Mouse (Mus musculus): Measurements from ENCODE around the gene Spns1. TPM values are rescaled to one million over a fixed set of nuclear protein-coding genes. Genes with fewer than 3 reads are reported as not detected.

Spns1 gene
- polyA plus RNA-seq, 1 experiment from 2014 or later = 54.6 TPM

DNA sequence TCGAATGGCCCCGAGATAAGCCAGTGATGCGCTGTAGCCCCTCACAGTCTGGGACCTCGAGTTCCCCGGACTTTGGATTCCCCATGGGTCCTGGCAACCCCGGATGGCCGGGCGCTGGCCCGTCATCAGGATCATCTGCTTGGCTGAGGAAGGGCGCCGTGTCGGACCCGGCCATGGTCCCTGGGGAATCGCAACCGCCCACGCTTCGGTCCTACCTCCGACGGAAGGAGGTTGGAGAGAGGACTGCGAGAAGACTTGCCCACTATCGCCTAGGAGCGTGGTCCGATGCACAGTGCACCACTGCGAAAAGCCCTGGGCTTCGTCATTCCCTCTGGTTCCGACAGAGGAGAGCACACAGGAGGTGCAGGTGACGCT, 360 bp downstream of the Spns1 start:
- H3K27me3 ChIP-seq (ENCODE audit: control insufficient read depth, insufficient read depth, low read length) = no peaks in the 10 kb centered on the region
- peak; percentile 56 for ATAC-seq (ENCODE audit: low FRiP score, low TSS enrichment)
- H3K9me3 ChIP-seq (ENCODE audit: control insufficient read depth, low read length) = no peaks in the 10 kb centered on the region
- peaks cover 25% of the 10 kb centered on the region for H3K36me3 ChIP-seq (ENCODE audit: control insufficient read depth, insufficient read depth, low read length)
- H3K4me1 ChIP-seq (ENCODE audit: control insufficient read depth, insufficient read depth, low read length) = peaks cover 10% of the 10 kb centered on the region
- peak overlapping the region; percentile 98 for H3K4me3 ChIP-seq (ENCODE audit: low read length)
- WGBS = 1% methylated on average over 27 of the region's 27 CpGs
- no peak overlapping the region for H3K27ac ChIP-seq (ENCODE audit: low read depth, low read length)
- H3K4me2 ChIP-seq (replicated peaks; ENCODE audit: low read depth, low read length) = peak overlapping the region; percentile 93
- H3K9ac ChIP-seq (ENCODE audit: low read depth, low read length) = peak overlapping the region; percentile 82

DNA sequence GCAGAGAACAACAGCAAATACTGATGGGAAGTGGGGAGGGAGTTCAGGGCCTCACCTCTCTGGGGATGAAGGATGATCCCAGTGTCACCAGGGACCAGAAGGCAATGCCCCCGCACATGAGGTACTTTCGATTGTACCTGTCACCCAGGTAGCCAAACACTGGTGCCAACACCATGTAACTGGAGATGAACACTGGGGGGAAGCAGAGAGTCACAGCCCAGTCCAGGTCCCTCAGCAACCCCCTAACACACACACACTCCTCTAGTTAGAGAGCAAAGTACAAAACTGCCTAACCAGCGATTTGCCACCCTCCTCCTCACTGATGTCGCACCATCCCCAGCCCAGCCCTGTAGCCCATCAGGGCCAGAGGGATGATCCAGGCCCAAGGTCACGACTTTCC, 2.2 kb downstream of the Spns1 start:
- Histone ChIP-seq H3K4me2 (replicated peaks; ENCODE audit: low read depth, low read length) (no peak overlapping the region), H3K9me3 (ENCODE audit: control insufficient read depth, low read length) (no peaks in the 10 kb centered on the region), H3K4me1 (ENCODE audit: control insufficient read depth, insufficient read depth, low read length) (peaks cover 10% of the 10 kb centered on the region), H3K4me3 (ENCODE audit: low read length) (no peak overlapping the region), H3K36me3 (ENCODE audit: control insufficient read depth, insufficient read depth, low read length) (peaks cover 44% of the 10 kb centered on the region), H3K9ac (ENCODE audit: low read depth, low read length) (no peak overlapping the region), H3K27ac (ENCODE audit: low read depth, low read length) (no peak overlapping the region), H3K27me3 (ENCODE audit: control insufficient read depth, insufficient read depth, low read length) (no peaks in the 10 kb centered on the region)
- WGBS = 80% methylated on average over 5 of the region's 5 CpGs
- no peak for ATAC-seq (ENCODE audit: low FRiP score, low TSS enrichment)

DNA sequence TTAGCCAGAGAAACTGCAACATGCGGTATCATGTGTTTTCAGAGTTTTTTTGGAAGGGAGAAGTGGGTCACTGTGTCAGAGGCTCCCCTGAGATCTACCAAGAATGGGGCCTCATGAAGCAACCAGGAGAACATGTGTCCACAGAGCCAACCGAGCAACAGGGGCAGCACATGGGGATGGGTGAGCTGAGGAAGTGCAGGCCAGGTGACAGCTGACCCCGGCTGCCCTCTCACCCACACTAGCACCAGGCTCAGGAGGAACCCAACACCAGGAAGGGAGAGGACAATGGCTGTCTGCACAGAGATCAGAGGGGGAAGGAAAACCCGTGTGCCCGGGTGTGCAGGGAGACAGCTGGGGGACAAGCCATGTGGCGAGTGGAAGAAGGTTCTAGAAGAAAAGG, 2.7 kb downstream of the Spns1 start:
- Histone ChIP-seq H3K4me3 (ENCODE audit: low read length) (no peak overlapping the region), H3K9ac (ENCODE audit: low read depth, low read length) (no peak overlapping the region), H3K27me3 (ENCODE audit: control insufficient read depth, insufficient read depth, low read length) (no peaks in the 10 kb centered on the region), H3K36me3 (ENCODE audit: control insufficient read depth, insufficient read depth, low read length) (peaks cover 49% of the 10 kb centered on the region), H3K9me3 (ENCODE audit: control insufficient read depth, low read length) (no peaks in the 10 kb centered on the region), H3K27ac (ENCODE audit: low read depth, low read length) (no peak overlapping the region), H3K4me2 (replicated peaks; ENCODE audit: low read depth, low read length) (no peak overlapping the region), H3K4me1 (ENCODE audit: control insufficient read depth, insufficient read depth, low read length) (peaks cover 10% of the 10 kb centered on the region)
- no peak for ATAC-seq (ENCODE audit: low FRiP score, low TSS enrichment)
- 73% methylated on average over 6 of the region's 6 CpGs for WGBS

DNA sequence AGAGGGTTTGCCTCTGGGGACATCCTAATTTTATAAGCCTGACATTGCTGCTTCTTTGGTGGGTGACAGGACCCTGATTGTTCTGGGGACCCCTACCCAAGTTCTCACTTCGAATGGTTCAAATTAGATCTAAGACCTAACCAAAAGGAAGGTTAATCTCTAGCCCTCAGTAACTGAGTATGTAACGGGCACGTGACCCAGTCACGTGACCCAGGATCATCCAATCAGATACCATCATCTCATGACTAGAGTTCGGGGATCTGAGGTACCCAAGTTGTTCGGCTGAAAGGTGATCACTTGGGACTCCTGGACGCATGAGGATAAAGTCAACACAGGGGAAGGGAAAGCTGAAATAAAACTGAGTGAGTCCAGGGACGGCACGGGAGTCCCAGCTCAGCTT, 4.2 kb downstream of the Spns1 start:
- H3K27ac ChIP-seq (ENCODE audit: low read depth, low read length) = no peak overlapping the region
- H3K9ac ChIP-seq (ENCODE audit: low read depth, low read length) = no peak overlapping the region
- no peaks in the 10 kb centered on the region for H3K9me3 ChIP-seq (ENCODE audit: control insufficient read depth, low read length)
- H3K4me3 ChIP-seq (ENCODE audit: low read length) = no peak overlapping the region
- WGBS = 84% methylated on average over 9 of the region's 9 CpGs
- peaks cover 10% of the 10 kb centered on the region for H3K4me1 ChIP-seq (ENCODE audit: control insufficient read depth, insufficient read depth, low read length)
- no peaks in the 10 kb centered on the region for H3K27me3 ChIP-seq (ENCODE audit: control insufficient read depth, insufficient read depth, low read length)
- no peak for ATAC-seq (ENCODE audit: low FRiP score, low TSS enrichment)
- peaks cover 52% of the 10 kb centered on the region for H3K36me3 ChIP-seq (ENCODE audit: control insufficient read depth, insufficient read depth, low read length)
- no peak overlapping the region for H3K4me2 ChIP-seq (replicated peaks; ENCODE audit: low read depth, low read length)

DNA sequence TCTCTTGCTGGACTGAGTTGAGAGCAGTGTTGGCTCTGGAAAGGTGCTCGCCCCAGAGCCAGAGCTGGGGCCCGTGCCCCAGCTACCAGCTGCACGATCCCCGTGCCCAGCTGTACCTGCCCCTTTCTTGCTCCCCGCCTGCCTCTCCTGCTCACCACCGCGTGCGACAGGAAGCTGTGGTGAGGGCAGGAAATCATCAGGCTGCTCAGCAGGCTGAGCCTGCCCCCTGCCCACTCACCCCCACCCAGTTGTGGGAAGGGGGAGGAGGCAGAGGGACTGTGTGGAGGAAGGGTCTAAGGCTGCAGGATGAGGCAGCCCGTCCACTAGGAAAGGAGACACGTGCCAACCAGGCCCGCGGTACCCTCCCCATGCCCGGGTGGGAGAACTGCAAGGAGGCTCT, 7.9 kb downstream of the Spns1 start, which contains the start of gene Lat:
Gene Lat (minus strand): TSS at position 178 of the 400 bp plus-strand sequence.
- no peak within 1 kb of the TSS for H3K27ac ChIP-seq (ENCODE audit: low read depth, low read length)
- no peaks in the 10 kb centered on the region for H3K4me1 ChIP-seq (ENCODE audit: control insufficient read depth, insufficient read depth, low read length)
- 77% methylated on average over 13 of the region's 13 CpGs for WGBS
- H3K36me3 ChIP-seq (ENCODE audit: control insufficient read depth, insufficient read depth, low read length) = peaks cover 47% of the 10 kb centered on the region
- no peaks in the 10 kb centered on the region for H3K27me3 ChIP-seq (ENCODE audit: control insufficient read depth, insufficient read depth, low read length)
- no peaks in the 10 kb centered on the region for H3K9me3 ChIP-seq (ENCODE audit: control insufficient read depth, low read length)
- H3K4me3 ChIP-seq (ENCODE audit: low read length) = no peak within 1 kb of the TSS
- no peak within 1 kb of the TSS for H3K9ac ChIP-seq (ENCODE audit: low read depth, low read length)
- H3K4me2 ChIP-seq (replicated peaks; ENCODE audit: low read depth, low read length) = no peak within 1 kb of the TSS
- ATAC-seq (ENCODE audit: low FRiP score, low TSS enrichment) = 0 out of 2 replicates have a peak, but pooled peaks have one; percentile 7

DNA sequence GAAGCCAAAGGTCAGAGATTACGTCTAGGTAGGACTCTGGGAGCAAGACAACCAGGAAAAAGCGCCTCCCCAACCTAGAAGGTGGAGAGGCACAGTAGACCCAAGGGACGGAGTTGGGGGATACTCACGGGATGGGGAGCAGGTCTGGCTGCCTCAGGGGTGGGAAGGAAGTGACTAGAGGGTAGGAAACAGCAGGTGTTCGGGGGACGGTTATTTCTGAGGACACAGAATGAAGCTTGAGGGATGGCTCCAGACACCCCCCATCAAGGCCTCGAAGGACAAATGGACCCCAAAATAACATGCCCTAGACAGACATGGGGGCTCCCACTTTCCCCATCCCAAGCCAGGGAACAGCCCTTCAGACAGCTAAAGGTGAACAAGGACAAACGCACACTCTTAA, 8.9 kb downstream of the Spns1 start:
- no peak overlapping the region for H3K4me2 ChIP-seq (replicated peaks; ENCODE audit: low read depth, low read length)

DNA sequence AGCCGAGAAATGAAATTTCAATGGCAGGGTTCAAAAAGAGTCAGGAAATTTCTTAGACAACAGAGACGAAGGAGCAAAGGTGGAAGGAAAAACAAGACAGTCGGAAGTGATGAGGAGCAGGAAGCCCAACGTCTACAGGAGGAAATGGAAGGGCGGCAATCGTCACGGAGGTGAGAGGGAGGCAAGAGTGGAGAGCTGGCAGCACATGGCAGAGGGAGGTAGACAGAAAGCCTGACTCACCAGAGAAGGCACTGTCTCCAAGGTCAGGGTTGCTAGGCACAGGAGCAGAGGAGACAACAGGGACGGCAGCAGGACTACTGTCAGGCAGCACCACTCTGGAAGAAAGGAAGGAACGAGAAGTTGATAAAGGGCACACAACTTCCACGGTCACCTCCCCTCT, 9.6 kb downstream of the Spns1 start:
- ATAC-seq (ENCODE audit: low FRiP score, low TSS enrichment) = no peak
- Histone ChIP-seq H3K9ac (ENCODE audit: low read depth, low read length) (no peak overlapping the region), H3K36me3 (ENCODE audit: control insufficient read depth, insufficient read depth, low read length) (peaks cover 40% of the 10 kb centered on the region), H3K9me3 (ENCODE audit: control insufficient read depth, low read length) (no peaks in the 10 kb centered on the region), H3K4me2 (replicated peaks; ENCODE audit: low read depth, low read length) (no peak overlapping the region), H3K27me3 (ENCODE audit: control insufficient read depth, insufficient read depth, low read length) (no peaks in the 10 kb centered on the region), H3K4me3 (ENCODE audit: low read length) (no peak overlapping the region), H3K4me1 (ENCODE audit: control insufficient read depth, insufficient read depth, low read length) (no peaks in the 10 kb centered on the region), H3K27ac (ENCODE audit: low read depth, low read length) (no peak overlapping the region)
- WGBS = 86% methylated on average over 10 of the region's 10 CpGs

More for the DNA sequence above, 8.9 kb downstream of the Spns1 start:
- Histone ChIP-seq H3K9ac (ENCODE audit: low read depth, low read length) (no peak overlapping the region), H3K36me3 (ENCODE audit: control insufficient read depth, insufficient read depth, low read length) (peaks cover 47% of the 10 kb centered on the region), H3K4me1 (ENCODE audit: control insufficient read depth, insufficient read depth, low read length) (no peaks in the 10 kb centered on the region), H3K4me3 (ENCODE audit: low read length) (no peak overlapping the region), H3K27ac (ENCODE audit: low read depth, low read length) (no peak overlapping the region), H3K27me3 (ENCODE audit: control insufficient read depth, insufficient read depth, low read length) (no peaks in the 10 kb centered on the region), H3K9me3 (ENCODE audit: control insufficient read depth, low read length) (no peaks in the 10 kb centered on the region)
- ATAC-seq (ENCODE audit: low FRiP score, low TSS enrichment) = no peak
- WGBS = 90% methylated on average over 8 of the region's 8 CpGs

DNA sequence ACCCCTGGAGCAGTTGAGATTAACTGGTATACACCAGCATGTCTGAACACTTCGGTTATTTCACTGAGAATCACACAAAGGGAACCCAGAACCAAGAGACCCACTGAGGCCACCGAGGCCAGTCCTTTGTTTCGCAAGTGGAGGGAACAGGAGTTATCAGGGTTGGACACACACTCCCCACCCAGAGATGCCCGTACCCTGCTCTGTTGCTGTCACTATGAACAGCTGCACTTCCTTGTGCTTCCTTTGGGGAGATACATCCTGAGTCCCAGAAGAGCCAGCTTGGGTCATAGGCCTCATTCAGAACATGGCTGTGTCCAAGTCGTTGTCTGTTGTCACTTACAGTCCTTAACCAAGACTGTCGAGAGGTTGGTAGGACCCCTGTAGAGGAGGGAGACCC, 14.2 kb downstream of the Spns1 start:
- no peak overlapping the region for H3K4me3 ChIP-seq (ENCODE audit: low read length)
- no peak for ATAC-seq (ENCODE audit: low FRiP score, low TSS enrichment)
- no peak overlapping the region for H3K27ac ChIP-seq (ENCODE audit: low read depth, low read length)
- no peaks in the 10 kb centered on the region for H3K4me1 ChIP-seq (ENCODE audit: control insufficient read depth, insufficient read depth, low read length)
- no peaks in the 10 kb centered on the region for H3K9me3 ChIP-seq (ENCODE audit: control insufficient read depth, low read length)
- WGBS = 90% methylated on average over 6 of the region's 6 CpGs
- no peak overlapping the region for H3K4me2 ChIP-seq (replicated peaks; ENCODE audit: low read depth, low read length)
- peaks cover 6% of the 10 kb centered on the region; the same call in 1 of the 2 replicates for H3K36me3 ChIP-seq (ENCODE audit: control insufficient read depth, insufficient read depth, low read length)
- H3K27me3 ChIP-seq (ENCODE audit: control insufficient read depth, insufficient read depth, low read length) = no peaks in the 10 kb centered on the region
- H3K9ac ChIP-seq (ENCODE audit: low read depth, low read length) = no peak overlapping the region

DNA sequence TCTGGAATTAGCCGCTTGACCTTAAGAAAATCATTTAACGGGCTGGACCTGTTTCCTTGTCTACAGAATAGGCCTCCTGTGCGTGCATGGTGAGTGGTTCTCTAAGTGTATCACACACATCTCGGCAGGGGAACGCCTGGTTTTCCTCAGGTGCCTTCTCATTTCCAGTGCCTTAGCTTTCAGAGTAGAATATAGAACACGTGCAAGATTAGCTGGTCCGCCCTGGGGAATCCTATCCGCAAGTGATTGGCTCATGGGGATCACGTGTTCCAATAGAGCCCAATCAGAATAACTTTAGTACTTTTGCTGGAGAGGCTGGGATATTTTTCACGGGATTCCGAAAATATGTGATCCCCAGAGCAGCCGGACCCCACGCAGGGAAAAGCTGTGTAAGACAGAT, 18.2 kb downstream of the Spns1 start:
- no peaks in the 10 kb centered on the region for H3K9me3 ChIP-seq (ENCODE audit: control insufficient read depth, low read length)
- H3K4me2 ChIP-seq (replicated peaks; ENCODE audit: low read depth, low read length) = no peak overlapping the region
- no peak overlapping the region for H3K4me3 ChIP-seq (ENCODE audit: low read length)
- no peaks in the 10 kb centered on the region for H3K27me3 ChIP-seq (ENCODE audit: control insufficient read depth, insufficient read depth, low read length)
- peaks cover 5% of the 10 kb centered on the region; the same call in 1 of the 2 replicates for H3K36me3 ChIP-seq (ENCODE audit: control insufficient read depth, insufficient read depth, low read length)
- H3K4me1 ChIP-seq (ENCODE audit: control insufficient read depth, insufficient read depth, low read length) = no peaks in the 10 kb centered on the region
- ATAC-seq (ENCODE audit: low FRiP score, low TSS enrichment) = no peak
- no peak overlapping the region for H3K27ac ChIP-seq (ENCODE audit: low read depth, low read length)
- 75% methylated on average over 13 of the region's 13 CpGs for WGBS
- H3K9ac ChIP-seq (ENCODE audit: low read depth, low read length) = no peak overlapping the region

Data from kidney, embryonic 14.5 days (tissue).